Mouse (Mus musculus) heart, postnatal 14 days (tissue): ENCODE results near the gene Frat2. TPM values are rescaled to one million over a fixed set of nuclear protein-coding genes. Genes with fewer than 3 reads are reported as not detected.

Experiments used
- DNase-seq, 2 experiments: peaks; one replicate each; pipeline ENCODE4 v3.0.0; 2021 to 2022
- intact Hi-C: fragments of 180-260 bp; cut with DNase I; formaldehyde crosslinking; loops from one replicate; pipeline ENCODE4 v1.15.1; 2025
- total RNA-seq, 2 experiments: library from RNA; stranded (reverse); gene quantifications; 2 replicates each; pipeline ENCODE4 v1.2.3; 2021

The Frat2 gene
- total RNA-seq, 2 experiments from 2014 or later = 5.9 to 6.6 TPM

DNA sequence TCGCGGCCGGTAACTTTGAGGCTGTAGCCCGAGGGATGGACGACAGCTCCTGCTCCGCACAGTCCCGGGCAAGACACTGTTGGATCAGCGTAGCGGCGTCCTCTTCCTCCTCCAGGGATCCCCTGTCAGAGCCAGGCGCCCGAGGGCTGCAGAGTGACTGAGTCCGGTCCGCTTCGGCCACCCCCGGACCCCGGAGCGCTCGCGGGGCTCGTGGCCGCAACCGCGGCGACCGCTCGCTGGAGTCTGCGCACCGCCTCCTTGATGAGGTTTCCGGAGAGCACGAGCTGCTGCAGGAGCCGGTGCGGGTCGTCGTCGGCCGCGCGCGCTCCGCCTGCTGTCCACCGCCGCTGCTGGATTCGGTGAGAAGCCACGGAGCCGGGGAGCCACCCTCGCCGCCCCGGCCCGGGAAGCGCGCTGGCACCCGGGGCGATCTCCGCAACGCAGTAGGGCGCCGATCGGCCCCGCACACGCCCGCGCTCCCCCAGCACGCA is 796 bp downstream of the Frat2 start:
- intact Hi-C loops = loop anchor here (2.0 to 5.0 kb wide), 2 partner anchors 14 to 45 kb away; partner anchors contain the start of gene Arhgap19
- peak; percentile 59 to 60 for DNase-seq

DNA sequence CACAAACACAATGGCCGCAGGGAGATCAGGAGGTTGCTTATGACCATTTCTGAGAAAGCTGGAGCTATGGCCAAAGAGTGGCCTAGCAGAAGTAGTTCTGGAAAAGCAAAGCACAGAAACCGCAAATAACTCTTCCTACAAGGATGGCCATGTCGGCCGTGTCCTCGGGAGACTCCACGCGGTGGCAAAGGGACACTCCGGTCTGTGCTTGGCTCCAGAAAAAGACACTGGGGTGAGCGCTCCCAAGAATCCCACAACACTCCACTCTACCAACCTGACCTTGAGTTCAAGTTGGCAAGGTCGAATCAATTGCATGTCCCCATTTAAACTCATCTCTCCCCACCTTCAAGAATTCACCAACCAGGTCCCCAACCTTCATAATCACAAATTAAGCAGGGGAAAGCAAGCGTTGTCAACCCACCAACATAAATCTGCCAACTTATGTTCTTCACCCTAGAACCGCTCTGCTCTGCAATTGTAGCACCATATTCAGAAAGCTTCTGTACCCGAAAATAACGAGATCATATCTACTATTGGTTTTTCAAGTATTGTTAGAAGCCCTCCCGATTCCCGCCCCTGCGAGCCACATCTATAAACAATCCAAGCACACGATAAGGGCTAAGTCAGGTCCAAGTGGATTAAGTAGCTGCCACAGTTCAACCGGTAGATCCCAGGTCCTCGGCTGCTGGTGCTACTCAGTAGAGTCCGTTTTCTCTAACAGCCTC is 1.4 kb downstream of the Frat2 start:
- intact Hi-C loops = loop anchor here (2.0 to 5.0 kb wide), 2 partner anchors 14 to 44 kb away; partner anchors contain the start of gene Arhgap19
- DNase-seq = peak; percentile 20 to 33

DNA sequence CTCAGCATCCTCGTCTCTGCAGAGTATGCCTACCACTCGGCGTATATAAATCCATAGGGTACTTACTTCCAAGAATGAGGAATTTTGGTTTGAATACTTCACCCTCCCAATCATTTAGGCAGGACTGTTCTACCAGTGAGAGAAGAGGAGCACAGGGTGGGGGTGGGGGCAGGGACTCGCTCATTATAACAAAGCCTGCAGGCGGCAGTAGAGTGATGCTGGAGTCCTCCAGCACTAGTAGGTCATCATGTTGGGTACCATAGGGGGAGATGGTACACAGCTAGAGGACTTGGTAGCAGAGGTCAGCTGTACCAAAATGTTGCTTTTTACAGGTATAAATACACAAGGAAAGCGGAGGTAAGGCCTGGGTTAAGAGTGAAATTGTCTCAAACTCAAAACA is 3.6 kb downstream of the Frat2 start:
- intact Hi-C loops = no loop called here
- no peak for DNase-seq

DNA sequence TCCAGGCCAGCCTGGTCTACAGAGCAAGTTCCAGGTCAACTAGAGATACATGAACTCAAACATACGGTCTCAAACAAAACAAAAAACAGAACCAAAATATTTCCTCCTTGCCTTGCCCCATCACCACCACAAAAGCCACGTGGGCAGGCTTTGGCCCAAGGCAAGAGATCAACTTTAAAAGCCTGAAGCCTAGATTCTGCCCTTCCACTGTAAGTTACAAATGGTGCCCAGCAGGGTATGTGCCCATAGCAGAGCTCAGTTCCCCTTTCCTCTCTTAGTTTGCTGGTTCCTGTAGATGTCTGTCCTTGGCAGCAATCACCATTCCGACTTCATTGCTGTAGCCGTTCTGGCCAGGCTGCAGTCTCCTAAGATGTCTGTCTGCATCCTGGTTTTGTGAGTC is 5.2 kb downstream of the Frat2 start:
- intact Hi-C loops = no loop called here
- DNase-seq = no peak

DNA sequence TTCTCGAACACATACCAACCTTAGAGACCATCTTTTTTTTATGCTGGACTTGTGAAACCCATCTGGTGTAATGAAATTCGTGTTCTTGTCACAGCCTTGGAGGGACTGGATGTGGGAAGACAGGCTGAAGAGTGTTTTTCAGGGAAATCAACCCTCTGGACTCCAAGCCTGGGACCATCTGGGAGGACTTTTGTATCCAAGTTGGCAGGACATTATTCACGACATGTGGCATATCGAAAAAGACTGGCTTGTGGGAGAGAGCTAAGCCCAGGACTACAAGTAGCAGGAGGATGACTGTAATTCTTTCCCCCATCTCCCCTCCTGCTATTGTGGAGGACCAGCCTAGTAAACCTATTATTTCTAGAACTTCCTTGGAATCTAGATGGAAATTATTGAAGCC is 5.7 kb downstream of the Frat2 start:
- DNase-seq = no peak
- intact Hi-C loops = no loop called here

DNA sequence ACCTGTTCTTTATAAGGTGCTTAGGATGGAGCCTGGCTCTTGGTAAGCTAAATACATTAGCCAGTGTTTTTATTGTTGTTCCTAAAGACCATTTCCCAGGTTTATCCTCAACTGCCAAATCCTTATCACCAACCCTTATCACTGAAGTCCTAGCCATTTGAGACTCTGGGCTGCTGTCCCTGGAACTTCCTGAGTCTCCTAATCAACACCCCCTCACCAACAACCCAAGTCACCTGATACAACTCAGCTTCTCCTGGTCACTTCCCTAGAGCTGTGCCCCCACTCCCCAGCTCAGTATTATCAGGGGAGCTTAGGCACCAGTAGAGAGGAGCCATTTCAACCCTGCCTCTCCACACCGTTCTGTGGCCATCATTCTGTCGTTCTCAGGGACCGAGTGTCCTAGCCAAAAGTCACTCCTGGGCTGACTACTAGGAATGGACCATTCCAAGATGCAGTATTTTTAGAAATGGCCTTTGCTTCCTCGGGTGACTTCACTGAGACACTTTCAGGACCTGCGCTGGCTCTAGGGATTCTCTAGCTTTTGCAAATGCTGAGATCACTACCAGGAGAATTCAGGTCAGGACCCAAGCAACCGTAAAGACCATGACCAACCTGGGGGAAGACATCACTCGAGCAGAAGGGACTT is 6.7 kb downstream of the Frat2 start:
- DNase-seq = no peak
- intact Hi-C loops = no loop called here

DNA sequence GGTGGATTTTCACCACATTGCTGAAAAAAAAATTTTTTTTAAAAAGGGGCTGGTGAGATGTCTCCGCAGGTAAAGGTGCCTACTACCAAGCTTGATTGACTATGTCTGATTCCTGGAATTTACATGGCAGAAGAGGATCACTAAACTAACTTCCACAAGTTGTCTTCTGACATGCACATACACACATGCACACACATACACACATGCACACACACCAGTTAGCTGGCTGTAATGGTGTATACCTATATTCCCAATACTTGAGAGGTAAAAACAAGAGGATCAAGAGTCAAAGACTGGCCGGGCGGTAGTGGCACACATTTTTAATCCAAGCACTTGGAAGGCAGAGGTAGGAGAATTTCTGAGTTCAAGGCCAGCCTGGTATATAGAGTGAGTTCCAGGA is 8.2 kb downstream of the Frat2 start:
- intact Hi-C loops = no loop called here
- DNase-seq = no peak

DNA sequence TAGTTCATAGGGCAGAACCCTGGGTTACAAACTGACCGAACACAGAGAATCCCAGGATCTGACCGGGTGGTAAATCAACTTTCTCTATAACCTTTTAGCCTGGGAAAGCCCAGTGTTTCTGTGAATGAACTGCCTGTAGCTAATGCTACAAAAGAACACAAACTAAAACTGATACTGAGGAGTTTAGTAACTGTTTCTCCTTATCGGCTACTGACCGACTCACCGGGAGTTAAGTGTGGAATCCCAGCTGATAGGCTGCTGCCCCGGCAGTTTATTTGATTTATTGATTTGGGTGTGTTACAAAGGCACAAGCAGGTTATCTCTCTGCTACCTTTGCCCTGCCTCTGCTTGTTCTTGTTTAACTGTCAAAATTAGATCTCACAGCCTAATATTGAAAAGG is 9.1 kb downstream of the Frat2 start:
- no peak for DNase-seq
- intact Hi-C loops = no loop called here

DNA sequence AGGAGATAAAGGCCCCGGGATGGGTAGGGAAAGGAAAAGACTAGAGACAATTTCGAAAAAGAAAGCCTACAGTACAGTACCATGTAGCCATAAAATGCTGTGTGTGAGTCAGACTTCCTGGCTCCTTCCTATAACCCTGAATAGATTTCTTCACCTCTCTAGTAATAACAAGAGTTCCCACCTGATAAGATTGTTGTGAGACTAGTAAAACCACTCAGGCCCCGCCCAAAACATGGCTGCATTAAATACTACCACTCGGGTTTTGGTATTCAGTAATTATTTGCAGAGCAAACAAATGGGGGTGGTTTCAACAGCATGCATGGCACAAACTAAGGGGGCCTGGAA is 10.0 kb downstream of the Frat2 start:
- DNase-seq = no peak
- intact Hi-C loops = no loop called here

DNA sequence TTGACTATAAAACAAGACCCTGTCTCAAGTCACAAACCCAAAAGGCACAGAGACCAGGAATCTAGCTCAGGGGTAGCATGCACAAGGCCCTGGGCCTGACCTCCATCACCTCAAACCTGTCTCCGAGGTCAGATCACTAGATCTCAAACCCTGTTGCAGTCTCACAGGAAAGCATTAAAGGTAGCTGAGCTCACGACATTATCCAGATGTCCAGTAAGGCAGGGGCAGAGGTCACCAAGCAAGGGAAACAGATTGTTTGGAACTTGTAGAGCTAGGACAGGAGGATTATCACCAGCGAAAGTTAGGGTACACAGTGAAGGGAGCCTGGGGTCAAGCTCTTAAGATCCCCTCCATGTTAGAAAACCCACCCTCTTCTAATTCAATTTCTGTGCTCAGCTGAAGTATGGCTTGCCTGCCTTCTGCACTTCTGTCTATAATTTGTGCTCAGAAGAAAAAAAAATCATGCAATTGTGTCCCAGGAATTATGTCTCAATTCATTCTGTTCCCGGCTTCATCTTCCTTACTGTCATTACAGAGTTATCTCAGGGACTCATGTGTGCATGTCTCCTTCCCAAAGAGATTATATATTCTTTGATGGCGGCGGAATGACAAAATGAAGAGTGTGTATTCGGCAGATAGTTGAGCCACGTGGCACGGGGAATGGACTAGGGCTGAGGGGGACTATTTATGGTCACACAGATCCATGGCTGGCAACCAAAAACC is 10.6 kb downstream of the Frat2 start:
- intact Hi-C loops = no loop called here
- DNase-seq = no peak

DNA sequence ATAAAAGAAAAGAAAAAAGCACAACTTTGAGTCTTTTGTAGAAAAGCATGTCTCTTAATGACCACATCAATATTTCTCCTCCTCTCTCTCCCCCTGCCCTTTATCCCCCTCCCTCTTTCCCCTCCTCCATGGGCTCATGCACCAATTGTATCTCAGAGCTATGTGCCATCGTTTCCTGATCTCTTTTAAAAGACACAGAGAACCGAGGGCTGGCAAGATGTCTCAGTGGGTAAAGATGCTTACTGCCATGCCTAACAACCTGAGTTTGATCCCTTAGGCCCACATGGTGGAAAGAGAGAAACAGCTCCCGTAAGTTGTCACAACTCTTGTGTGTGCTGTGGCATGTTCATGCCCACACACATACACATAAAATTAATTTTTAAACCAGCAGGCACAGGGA is 11.2 kb downstream of the Frat2 start:
- intact Hi-C loops = no loop called here
- no peak for DNase-seq

DNA sequence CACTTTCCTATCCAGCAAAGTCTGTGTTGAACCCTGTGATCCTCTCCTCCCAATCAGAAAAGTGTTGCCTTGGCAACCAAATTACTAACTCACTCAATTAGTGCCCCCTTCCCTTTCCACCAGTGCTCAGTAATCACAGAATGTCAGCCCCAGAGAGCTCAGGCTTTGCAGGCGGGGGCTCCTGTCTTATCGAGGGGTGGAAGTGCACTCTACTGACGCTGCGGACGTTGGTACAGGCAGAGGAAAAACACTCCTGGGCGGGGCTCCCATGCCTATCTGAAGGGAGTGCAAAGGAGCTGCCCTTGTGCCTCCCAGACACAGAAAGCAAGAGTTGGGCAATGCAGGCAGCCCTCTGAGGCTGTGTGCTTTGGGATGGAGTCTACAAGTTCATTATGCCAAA is 12.1 kb downstream of the Frat2 start:
- intact Hi-C loops = no loop called here
- DNase-seq = no peak

DNA sequence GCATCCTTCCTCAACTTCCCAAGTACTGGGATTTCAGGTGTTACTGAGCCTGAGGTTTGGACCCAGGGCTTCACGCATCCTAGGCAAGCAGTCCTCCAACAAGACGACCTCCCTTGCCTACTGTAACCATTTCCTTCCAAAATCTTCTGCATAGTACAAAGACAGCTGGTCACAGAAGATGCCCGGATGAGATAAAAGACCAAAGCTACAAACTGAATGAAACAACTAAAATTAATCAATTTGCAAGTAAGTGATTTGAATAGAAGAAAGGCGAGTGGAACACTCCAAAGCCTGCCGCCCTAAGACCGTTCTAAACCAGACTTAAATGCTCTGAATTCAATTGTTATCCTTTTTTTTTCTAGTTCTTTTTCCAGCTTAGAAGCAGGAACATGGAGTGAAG is 12.5 kb downstream of the Frat2 start:
- intact Hi-C loops = no loop called here
- DNase-seq = no peak

DNA sequence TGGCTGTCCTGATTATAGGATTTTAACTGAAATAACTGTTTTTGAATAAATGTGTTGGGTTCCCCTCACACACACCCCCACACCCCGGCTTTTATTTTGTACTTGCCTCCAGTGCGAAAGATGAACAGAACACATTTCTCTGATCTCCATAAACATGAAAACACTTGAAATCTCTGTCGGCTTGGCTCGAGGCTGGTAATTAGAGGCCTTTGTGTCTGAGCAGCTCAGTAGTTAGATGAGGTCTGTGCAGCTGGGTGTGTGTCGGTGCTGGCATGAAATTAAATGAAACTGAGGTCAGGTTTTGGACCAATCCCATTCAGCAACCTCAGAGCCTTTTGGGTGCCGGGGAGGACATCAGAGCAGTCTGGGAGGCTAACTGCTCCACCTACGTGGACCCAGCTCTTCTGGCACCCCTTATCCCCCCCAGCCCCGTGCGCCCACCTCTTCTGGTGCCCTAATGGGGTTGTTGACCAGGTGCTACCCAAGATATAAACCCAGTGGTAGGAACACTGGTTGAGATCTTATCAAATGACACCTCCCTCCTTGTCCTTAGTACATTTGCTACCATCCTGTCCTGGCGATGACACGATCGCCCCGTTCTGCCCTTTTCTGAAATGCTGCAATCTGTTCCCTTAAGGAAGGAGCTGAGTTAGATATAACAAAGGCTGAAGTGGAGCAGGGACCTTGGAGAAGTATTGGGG is 15.3 kb downstream of the Frat2 start:
- no peak for DNase-seq
- intact Hi-C loops = loop anchor here (2.0 kb wide), 1 partner anchor 14 kb away; no protein-coding TSS in a partner anchor

DNA sequence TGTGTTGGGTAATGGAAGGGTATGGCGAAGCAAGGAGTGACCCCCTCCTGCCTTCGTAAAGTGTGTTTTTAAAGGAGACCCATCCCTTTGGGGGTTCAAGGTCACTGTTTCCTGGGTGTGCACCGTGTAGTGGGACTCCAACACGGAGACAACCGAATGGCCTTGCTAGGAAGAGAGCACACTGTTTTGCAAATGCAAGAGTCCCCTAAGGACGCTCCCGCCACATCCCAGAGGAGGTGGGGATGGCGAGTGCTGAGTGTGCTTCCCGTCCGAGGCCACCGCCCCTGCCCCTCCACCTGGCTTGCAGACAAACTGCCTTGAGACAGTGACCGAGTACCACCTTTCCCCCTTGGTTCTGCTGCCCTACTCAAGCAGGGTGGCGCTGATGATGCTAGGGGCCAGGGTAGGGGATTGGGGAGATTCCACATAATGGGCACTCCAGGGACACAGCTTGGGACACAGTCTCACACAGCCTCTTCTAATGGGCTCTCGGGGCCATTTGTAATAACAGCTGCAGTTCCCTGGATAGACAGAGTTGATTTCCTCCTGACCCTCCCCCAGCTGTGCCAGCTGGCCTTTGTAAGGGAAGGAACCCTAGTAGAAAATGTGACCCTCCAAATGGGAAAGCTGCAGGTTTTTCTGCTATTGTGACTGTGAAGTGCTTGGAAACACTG is 16.1 kb downstream of the Frat2 start:
- no peak for DNase-seq
- intact Hi-C loops = loop anchor here (2.0 kb wide), 1 partner anchor 15 kb away; no protein-coding TSS in a partner anchor

DNA sequence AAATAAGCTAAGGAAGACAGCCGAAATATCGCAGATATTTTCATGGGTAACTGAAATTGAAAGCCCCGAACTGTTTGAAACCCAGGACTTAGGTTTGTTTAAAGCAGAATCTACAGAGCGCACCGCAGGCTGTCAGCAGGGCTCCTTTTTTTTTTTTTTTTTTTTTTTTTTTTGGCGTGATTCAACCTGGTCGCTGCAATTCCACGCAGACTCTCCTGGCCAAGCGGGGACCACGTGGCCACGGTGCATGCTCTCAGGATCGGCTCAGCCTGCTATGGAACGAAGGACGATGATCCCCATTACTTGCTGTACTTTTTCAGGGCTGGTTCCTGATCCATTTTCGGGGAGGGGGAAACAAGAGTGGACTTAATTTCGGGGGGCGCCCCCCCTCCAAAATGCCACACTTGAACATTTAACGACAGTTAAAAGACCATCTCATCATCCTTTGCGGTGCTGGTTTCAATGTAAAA is 16.8 kb downstream of the Frat2 start:
- intact Hi-C loops = no loop called here

DNA sequence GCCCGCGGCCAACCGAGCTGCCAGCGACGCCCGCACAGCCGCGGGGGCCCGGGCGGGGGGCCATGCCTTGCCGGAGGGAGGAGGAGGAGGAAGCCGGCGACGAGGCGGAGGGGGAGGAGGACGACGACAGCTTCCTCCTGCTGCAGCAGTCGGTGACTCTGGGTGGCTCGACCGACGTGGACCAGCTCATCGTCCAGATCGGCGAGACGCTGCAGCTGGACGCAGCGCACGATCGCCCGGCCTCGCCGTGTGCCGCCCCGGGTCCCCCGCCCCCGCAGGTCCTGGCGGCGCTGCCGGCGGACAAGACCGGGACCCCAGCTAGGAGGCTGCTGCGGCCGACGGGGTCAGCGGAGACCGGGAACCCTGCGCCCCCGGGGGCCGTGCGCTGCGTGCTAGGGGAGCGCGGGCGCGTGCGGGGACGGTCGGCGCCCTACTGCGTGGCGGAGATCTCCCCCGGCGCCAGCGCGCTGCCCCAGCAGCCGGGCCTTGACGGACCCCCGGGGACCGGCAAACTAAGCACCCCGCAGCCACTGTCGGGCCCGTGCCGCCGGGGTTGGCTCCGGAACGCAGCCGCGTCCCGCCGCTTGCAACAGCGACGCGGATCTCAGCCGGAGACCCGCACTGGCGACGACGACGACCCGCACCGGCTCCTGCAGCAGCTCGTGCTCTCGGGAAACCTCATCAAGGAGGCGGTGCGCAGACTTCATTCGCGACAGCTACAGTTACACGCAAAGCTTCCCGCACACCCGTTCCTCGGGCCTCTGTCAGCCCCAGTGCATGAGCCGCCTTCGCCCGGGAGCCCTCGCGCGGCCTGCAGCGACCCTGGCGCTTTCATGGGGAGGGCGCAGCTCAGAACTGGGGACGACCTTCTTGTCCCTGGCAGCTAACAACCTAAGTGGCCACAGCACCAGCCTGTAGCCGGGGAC is 17.6 kb downstream of the Frat2 start:
- intact Hi-C loops = no loop called here
- peak; percentile 76 to 83 for DNase-seq

More for the DNA sequence above, 16.8 kb downstream of the Frat2 start:
- DNase-seq = peak; percentile 18 to 30

DNA sequence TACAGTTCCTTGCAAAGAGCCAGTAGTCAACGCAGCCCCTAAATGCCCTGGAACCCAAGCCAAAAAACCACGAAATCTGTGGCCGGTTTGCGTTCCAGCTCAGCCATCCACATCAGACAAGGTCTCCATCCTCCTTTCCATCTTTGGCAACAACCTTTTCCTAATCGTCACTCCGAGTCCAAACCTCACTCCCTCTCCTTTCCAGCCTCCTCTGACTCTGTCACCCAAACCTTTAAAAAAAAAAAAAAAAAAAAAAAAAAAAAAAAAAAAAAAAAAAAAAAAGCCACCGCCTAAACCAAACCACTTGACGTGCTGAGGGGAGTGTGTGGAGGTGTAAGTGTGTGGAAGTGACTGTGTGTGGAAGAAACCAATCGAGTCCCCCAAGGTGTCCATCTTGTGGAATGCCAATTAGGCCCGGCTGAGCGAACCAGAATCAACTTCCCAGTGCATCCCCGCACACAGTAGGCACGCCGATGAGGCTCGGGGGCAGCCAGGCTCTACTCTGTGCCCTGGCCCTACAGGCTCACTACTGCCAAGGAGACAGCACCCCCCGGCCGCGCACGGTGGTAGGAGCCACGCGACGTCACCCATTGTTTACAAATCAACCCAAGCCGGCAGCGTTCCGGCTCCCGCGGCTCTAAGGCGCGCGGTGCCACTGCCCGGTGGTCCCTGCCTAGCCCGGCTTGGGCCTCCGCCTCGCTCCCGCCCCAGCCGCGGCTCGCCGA is 18.4 kb downstream of the Frat2 start, which contains the start of gene Frat1:
Gene Frat1 (plus strand): TSS at position 590 of the 725 bp plus-strand sequence.
- intact Hi-C loops = loop anchor here (2.0 kb wide), 1 partner anchor 25 kb away; no protein-coding TSS in a partner anchor
- peak; percentile 86 to 88 for DNase-seq
